Mouse (Mus musculus): ENCODE measurements at regions not wholly inside any gene's neighbourhood (a gene's known extent, or its start where the extent isn't known, plus 50 kb on each side); places are given as distances from the start of the nearest gene placed in this dataset.

- H3K4me3 ChIP-seq, result no peak overlapping the region
- no peak overlapping the region for H3K27ac ChIP-seq
- intact Hi-C loops (cut with DNase I), result no loop called here
- DNase-seq, result no peak
- no peak for TF ChIP-seq CTCF (IDR thresholded peaks at IDR 0.05)
Measured at GRCm38 (mm10) chr1:185749251-185749650, 294.6 kb downstream of the Slc30a10 start.

- intact Hi-C loops (cut with DNase I), result loop anchor here (5.0 to 10.0 kb wide), 2 partner anchors 340 to 968 kb away; no protein-coding TSS in a partner anchor
- peak; percentile 39 for DNase-seq
- H3K27ac ChIP-seq, result no peak overlapping the region
- TF ChIP-seq CTCF (IDR thresholded peaks at IDR 0.05), result peak; percentile 77
- no peak overlapping the region for H3K4me3 ChIP-seq
Measured at GRCm38 (mm10) chr1:185754486-185755290, 300.0 kb downstream of the Slc30a10 start.

- Histone ChIP-seq H3K27ac (no peak overlapping the region), H3K4me3 (no peak overlapping the region)
- no peak for TF ChIP-seq CTCF (IDR thresholded peaks at IDR 0.05)
- no peak for DNase-seq
- intact Hi-C loops (cut with DNase I), result loop anchor here (5.0 to 10.0 kb wide), 2 partner anchors 337 to 965 kb away; no protein-coding TSS in a partner anchor
Measured at GRCm38 (mm10) chr1:185757376-185757775, 302.7 kb downstream of the Slc30a10 start.

GRCm38 (mm10) chr1:185774202-185774601 lies 319.6 kb downstream of the Slc30a10 start:
- H3K4me3 ChIP-seq, result no peak overlapping the region
- H3K27ac ChIP-seq, result peak overlapping the region; percentile 54
- DNase-seq, result no peak
- TF ChIP-seq CTCF (IDR thresholded peaks at IDR 0.05), result no peak
- intact Hi-C loops (cut with DNase I), result no loop called here

GRCm38 (mm10) chr1:185779604-185780003 lies 325.0 kb downstream of the Slc30a10 start:
- intact Hi-C loops (cut with DNase I), result no loop called here

GRCm38 (mm10) chr1:185802156-185802555 lies 315.0 kb downstream of the Lyplal1 start:
- intact Hi-C loops (cut with DNase I), result no loop called here
- no peak for DNase-seq
- no peak overlapping the region for H3K27ac ChIP-seq
- no peak overlapping the region for H3K4me3 ChIP-seq
- no peak for TF ChIP-seq CTCF (IDR thresholded peaks at IDR 0.05)

More at GRCm38 (mm10) chr1:185779604-185780003, 325.0 kb downstream of the Slc30a10 start:
- DNase-seq, result no peak
- TF ChIP-seq CTCF (IDR thresholded peaks at IDR 0.05), result no peak
- Histone ChIP-seq H3K4me3 (no peak overlapping the region), H3K27ac (no peak overlapping the region)

GRCm38 (mm10) chr1:185814901-185815300 lies 302.2 kb downstream of the Lyplal1 start:
- intact Hi-C loops (cut with DNase I), result no loop called here
- DNase-seq, result no peak
- TF ChIP-seq CTCF (IDR thresholded peaks at IDR 0.05), result peak; percentile 25; the same call in 1 of the 2 replicates
- H3K27ac ChIP-seq, result no peak overlapping the region
- H3K4me3 ChIP-seq, result no peak overlapping the region

GRCm38 (mm10) chr1:185819044-185819443 lies 298.1 kb downstream of the Lyplal1 start:
- DNase-seq, result no peak
- intact Hi-C loops (cut with DNase I), result no loop called here
- H3K27ac ChIP-seq, result no peak overlapping the region
- no peak for TF ChIP-seq CTCF (IDR thresholded peaks at IDR 0.05)
- no peak overlapping the region for H3K4me3 ChIP-seq

GRCm38 (mm10) chr1:185822241-185822640 lies 294.9 kb downstream of the Lyplal1 start:
- peak overlapping the region; percentile 66 for H3K27ac ChIP-seq
- H3K4me3 ChIP-seq, result no peak overlapping the region
- no peak for TF ChIP-seq CTCF (IDR thresholded peaks at IDR 0.05)
- intact Hi-C loops (cut with DNase I), result no loop called here
- DNase-seq, result peak; percentile 59

GRCm38 (mm10) chr1:185823226-185823625 lies 293.9 kb downstream of the Lyplal1 start:
- no peak for DNase-seq
- H3K27ac ChIP-seq, result peak overlapping the region; percentile 65; the same call in 1 of the 2 replicates
- TF ChIP-seq CTCF (IDR thresholded peaks at IDR 0.05), result no peak
- intact Hi-C loops (cut with DNase I), result no loop called here
- H3K4me3 ChIP-seq, result no peak overlapping the region

GRCm38 (mm10) chr1:185823956-185824355 lies 293.2 kb downstream of the Lyplal1 start:
- DNase-seq, result peak; percentile 43
- intact Hi-C loops (cut with DNase I), result no loop called here
- H3K27ac ChIP-seq, result no peak overlapping the region
- no peak for TF ChIP-seq CTCF (IDR thresholded peaks at IDR 0.05)
- H3K4me3 ChIP-seq, result no peak overlapping the region

GRCm38 (mm10) chr1:185827986-185828385 lies 289.1 kb downstream of the Lyplal1 start:
- TF ChIP-seq CTCF (IDR thresholded peaks at IDR 0.05), result no peak
- Histone ChIP-seq H3K4me3 (no peak overlapping the region), H3K27ac (no peak overlapping the region)
- intact Hi-C loops (cut with DNase I), result no loop called here
- DNase-seq, result no peak

GRCm38 (mm10) chr1:185828486-185828885 lies 288.6 kb downstream of the Lyplal1 start:
- intact Hi-C loops (cut with DNase I), result no loop called here

GRCm38 (mm10) chr1:185832059-185832458 lies 285.1 kb downstream of the Lyplal1 start:
- Histone ChIP-seq H3K27ac (no peak overlapping the region), H3K4me3 (no peak overlapping the region)
- intact Hi-C loops (cut with DNase I), result no loop called here
- DNase-seq, result no peak
- no peak for TF ChIP-seq CTCF (IDR thresholded peaks at IDR 0.05)

More at GRCm38 (mm10) chr1:185828486-185828885, 288.6 kb downstream of the Lyplal1 start:
- no peak overlapping the region for H3K27ac ChIP-seq
- TF ChIP-seq CTCF (IDR thresholded peaks at IDR 0.05), result no peak
- no peak for DNase-seq
- no peak overlapping the region for H3K4me3 ChIP-seq

Measured in gastrocnemius, adult 2 months (tissue).